Mouse (Mus musculus) thymus, adult 2 months (tissue): Measurements from ENCODE around the gene Zdhhc14. TPM values are rescaled to one million over a fixed set of nuclear protein-coding genes. Genes with fewer than 3 reads are reported as not detected.

Experiments
- DNase-seq: peaks from one replicate; pipeline ENCODE4 v3.0.0; 2021
- H3K27ac ChIP-seq: fragments of 200-500 bp; 2 replicates; pipeline ENCODE4 v1.5.1; 2012; ENCODE audit warnings: low read length, control low read depth; ENCODE audit not compliant: control insufficient read depth, insufficient read depth
- H3K27me3 ChIP-seq: fragments of 200-500 bp; 2 replicates; pipeline ENCODE4 v1.6.1; 2012; ENCODE audit warnings: mild to moderate bottlenecking, low read length, moderate library complexity, mixed read lengths; ENCODE audit not compliant: control insufficient read depth, insufficient read depth
- H3K36me3 ChIP-seq: fragments of 200-500 bp; 2 replicates; pipeline ENCODE4 v1.6.1; 2012; ENCODE audit warnings: mild to moderate bottlenecking, low read length, moderate library complexity; ENCODE audit not compliant: control insufficient read depth, insufficient read depth
- H3K4me1 ChIP-seq: fragments of 200-500 bp; replicated peaks from 2 replicates; pipeline ENCODE4 v1.6.1; 2012; ENCODE audit warnings: low read length; ENCODE audit not compliant: control insufficient read depth, insufficient read depth
- H3K4me3 ChIP-seq: fragments of 200-500 bp; 2 replicates; pipeline ENCODE4 v1.5.1; 2012; ENCODE audit warnings: mild to moderate bottlenecking, low read length, control low read depth, moderate library complexity; ENCODE audit not compliant: control insufficient read depth, insufficient read depth
- CTCF ChIP-seq: fragments of 200-500 bp; IDR thresholded peaks from 2 replicates; pipeline ENCODE4 v1.5.1; 2012; ENCODE audit warnings: mild to moderate bottlenecking, control low read depth, low read length, moderate library complexity, borderline replicate concordance; ENCODE audit not compliant: control insufficient read depth, poor library complexity, insufficient read depth; ENCODE audit errors: extremely low read depth
- POLR2A ChIP-seq: fragments of 200-500 bp; IDR thresholded peaks from 2 replicates; pipeline ENCODE4 v1.6.1; 2012; ENCODE audit warnings: mild to moderate bottlenecking, low read length, control low read depth, moderate library complexity; ENCODE audit not compliant: control insufficient read depth, poor library complexity, insufficient read depth; ENCODE audit errors: extremely low read depth
- WGBS: fragments of 180-500 bp; shearing (Covaris S2); methylation state at CpG from one replicate; pipeline ENCODE4 v1.1.7; 2018; 5-methylcytosine and 5-hydroxymethylcytosine counted together
- polyA plus RNA-seq: library from polyadenylated mRNA; depleted of rRNA; stranded (reverse); fragments of >200 nt; gene quantifications from 2 replicates; pipeline ENCODE4 v1.2.3, GENCODE M21; 2012

Gene Zdhhc14
- polyA plus RNA-seq, 1 experiment, result 13.3 TPM

GRCm38 (mm10) chr17:5596490-5596889 lies 104.1 kb downstream of the Zdhhc14 start:
- Histone ChIP-seq H3K27me3 (no peaks in the 10 kb centered on the region), H3K36me3 (no peaks in the 10 kb centered on the region), H3K27ac (no peak overlapping the region), H3K4me1 (no peaks in the 10 kb centered on the region), H3K4me3 (no peak overlapping the region)
- DNase-seq, result no peak
- TF ChIP-seq POLR2A (no peak), CTCF (no peak)
- 29% methylated on average over 3 of the region's 3 CpGs for WGBS

GRCm38 (mm10) chr17:5598999-5599398 lies 106.6 kb downstream of the Zdhhc14 start:
- Histone ChIP-seq H3K4me1 (no peaks in the 10 kb centered on the region), H3K27me3 (no peaks in the 10 kb centered on the region), H3K4me3 (no peak overlapping the region), H3K36me3 (no peaks in the 10 kb centered on the region), H3K27ac (no peak overlapping the region)
- WGBS, result 94% methylated on average over 4 of the region's 4 CpGs
- DNase-seq, result no peak
- no peak for TF ChIP-seq POLR2A
- TF ChIP-seq CTCF, result no peak

- no peaks in the 10 kb centered on the region for H3K36me3 ChIP-seq
- H3K27me3 ChIP-seq, result no peaks in the 10 kb centered on the region
- no peak overlapping the region for H3K27ac ChIP-seq
- peaks cover 8% of the 10 kb centered on the region for H3K4me1 ChIP-seq
- TF ChIP-seq CTCF (no peak), POLR2A (no peak)
- DNase-seq, result no peak
- 93% methylated on average over 8 of the region's 8 CpGs for WGBS
- H3K4me3 ChIP-seq, result no peak overlapping the region
Observed at GRCm38 (mm10) chr17:5600505-5601027, 108.2 kb downstream of the Zdhhc14 start.

- WGBS, result 51% methylated on average over 6 of the region's 6 CpGs
- Histone ChIP-seq H3K36me3 (no peaks in the 10 kb centered on the region), H3K4me3 (no peak overlapping the region), H3K27me3 (no peaks in the 10 kb centered on the region), H3K4me1 (peaks cover 8% of the 10 kb centered on the region), H3K27ac (no peak overlapping the region)
- no peak for DNase-seq
- TF ChIP-seq POLR2A, result no peak
- TF ChIP-seq CTCF, result no peak
Observed at GRCm38 (mm10) chr17:5601953-5602352, 109.6 kb downstream of the Zdhhc14 start.

- H3K4me1 ChIP-seq, result peaks cover 8% of the 10 kb centered on the region
- H3K27ac ChIP-seq, result no peak overlapping the region
- 94% methylated on average over 8 of the region's 8 CpGs for WGBS
- H3K4me3 ChIP-seq, result no peak overlapping the region
- no peak for TF ChIP-seq CTCF
- no peak for TF ChIP-seq POLR2A
- no peaks in the 10 kb centered on the region for H3K36me3 ChIP-seq
- no peaks in the 10 kb centered on the region for H3K27me3 ChIP-seq
- DNase-seq, result no peak
Observed at GRCm38 (mm10) chr17:5606151-5606591, 113.8 kb downstream of the Zdhhc14 start.

- no peak for TF ChIP-seq POLR2A
- TF ChIP-seq CTCF, result no peak
- WGBS, result 96% methylated on average over 7 of the region's 7 CpGs
- H3K27me3 ChIP-seq, result no peaks in the 10 kb centered on the region
Observed at GRCm38 (mm10) chr17:5607352-5607751, 115.0 kb downstream of the Zdhhc14 start.

More at GRCm38 (mm10) chr17:5607352-5607751, 115.0 kb downstream of the Zdhhc14 start:
- Histone ChIP-seq H3K27ac (no peak overlapping the region), H3K4me3 (no peak overlapping the region), H3K36me3 (no peaks in the 10 kb centered on the region), H3K4me1 (peaks cover 8% of the 10 kb centered on the region)
- no peak for DNase-seq
